Comparison of ENCODE assay signal across 29 mouse cellular contexts in genomic region chr2:92945125-92945746, GRCm38 (mm10). TPM values are rescaled to one million over a fixed set of nuclear protein-coding genes. Genes with fewer than 3 reads are reported as not detected.
DNase-seq lines count a peak whose midpoint lies in the region; ATAC-seq and TF ChIP-seq lines count a peak whose summit lies in the region.
"Had no signal": no experiment of that assay in that cellular context is flagged by ENCODE, and none has a peak within 500 bp of the region (broad histone marks: within the 10 kb centered on the region; RNA-seq: fewer than 3 reads in every experiment).

No protein-coding gene starts in this region.

- intact Hi-C loops in heart, adult 2 months (cut with DNase I) = no loop called here

- no peak overlapping the region for H3K9ac ChIP-seq in forebrain, embryonic 13.5 days
- no peak overlapping the region for H3K9ac ChIP-seq in heart, adult 2 months (ENCODE audit: low read depth, low read length)
- H3K9ac ChIP-seq: embryonic facial prominence, embryonic 12.5 days; heart, embryonic 12.5 days; hindbrain, embryonic 13.5 days; limb, embryonic 13.5 days; lung, embryonic 15.5 days; neural tube, embryonic 13.5 days had no signal

- peak; percentile 23 for DNase-seq in adrenal gland, adult 2 months
- DNase-seq in adrenal gland, postnatal 4 days (ENCODE audit: low spot score in 2 of 2) = no peak
- peak; percentile 14 for DNase-seq in thymus, postnatal 0 days (ENCODE audit: low spot score)
- no peak for DNase-seq in thymus, postnatal 25 days
- DNase-seq in NIH3T3 (ENCODE audit: low read depth) = peak; percentile 7
- DNase-seq in heart, adult 2 months = no peak
- DNase-seq: cerebellum, adult 8-10 months; embryo, embryonic 11 days; gastrocnemius, adult 2 months; gastrocnemius, postnatal 36 days; heart, adult 18-20 months; heart, postnatal 4 days; kidney, adult 9 months; kidney, postnatal 10 days; layer of hippocampus, postnatal 36 days had no signal

- WGBS in forebrain, embryonic 13.5 days = 93% methylated on average over 11 of the region's 11 CpGs
- WGBS in heart, adult 2 months = 90% methylated on average over 11 of the region's 11 CpGs

- ATAC-seq in forebrain, embryonic 13.5 days = no peak
- ATAC-seq: forebrain, embryonic 16.5 days; intestine, postnatal 0 days; Patski had no signal

- H3K36me3 ChIP-seq in forebrain, embryonic 13.5 days (ENCODE audit: poor library complexity, severe bottlenecking) = no peaks in the 10 kb centered on the region
- H3K36me3 ChIP-seq in heart, adult 2 months (ENCODE audit: control insufficient read depth, insufficient read depth, low read length) = no peaks in the 10 kb centered on the region
- H3K36me3 ChIP-seq: embryonic facial prominence, embryonic 12.5 days; G1E; heart, embryonic 12.5 days; limb, embryonic 13.5 days; lung, embryonic 15.5 days; midbrain, embryonic 10.5 days; neural tube, embryonic 13.5 days had no signal

- TF ChIP-seq EP300 in heart, adult 2 months (IDR thresholded peaks at IDR 0.05; ENCODE audit: insufficient read depth, low read depth, low read length) = no peak

- H3K27me3 ChIP-seq in forebrain, embryonic 13.5 days = no peaks in the 10 kb centered on the region
- H3K27me3 ChIP-seq in heart, adult 2 months (ENCODE audit: control insufficient read depth, insufficient read depth, low read length) = no peaks in the 10 kb centered on the region
- H3K27me3 ChIP-seq: embryonic facial prominence, embryonic 12.5 days; lung, embryonic 15.5 days; Patski had no signal

- no peak for TF ChIP-seq POLR2A in heart, adult 2 months (IDR thresholded peaks at IDR 0.05; ENCODE audit: insufficient read depth, low read depth, low read length)

- TF ChIP-seq CTCF in heart, adult 2 months (IDR thresholded peaks at IDR 0.05) = no peak

- no peak overlapping the region for H3K4me2 ChIP-seq in forebrain, embryonic 13.5 days
- H3K4me2 ChIP-seq: embryonic facial prominence, embryonic 12.5 days; heart, embryonic 12.5 days; hindbrain, embryonic 13.5 days; limb, embryonic 13.5 days; liver, embryonic 11.5 days; lung, embryonic 15.5 days; neural tube, embryonic 13.5 days had no signal

- H3K79me2 ChIP-seq in heart, adult 2 months (replicated peaks; ENCODE audit: control insufficient read depth, insufficient read depth, low read length) = no peaks in the 10 kb centered on the region

- H3K4me1 ChIP-seq in forebrain, embryonic 13.5 days = peaks cover 11% of the 10 kb centered on the region
- H3K4me1 ChIP-seq in heart, adult 2 months (ENCODE audit: control insufficient read depth, insufficient read depth, low read length) = no peaks in the 10 kb centered on the region

- H3K4me3 ChIP-seq in forebrain, embryonic 13.5 days = no peak overlapping the region
- no peak overlapping the region for H3K4me3 ChIP-seq in heart, adult 2 months
- H3K4me3 ChIP-seq: embryonic facial prominence, embryonic 12.5 days; gastrocnemius, adult 2 months; heart, embryonic 12.5 days; hindbrain, embryonic 13.5 days; limb, embryonic 13.5 days; lung, embryonic 15.5 days; midbrain, embryonic 10.5 days; neural tube, embryonic 13.5 days had no signal

- no peaks in the 10 kb centered on the region for H3K9me3 ChIP-seq in forebrain, embryonic 13.5 days (replicated peaks)
- H3K9me3 ChIP-seq: embryonic facial prominence, embryonic 12.5 days; G1E; heart, embryonic 12.5 days; hindbrain, embryonic 13.5 days; limb, embryonic 13.5 days; lung, embryonic 15.5 days; midbrain, embryonic 10.5 days; neural tube, embryonic 13.5 days had no signal

- no peak overlapping the region for H3K27ac ChIP-seq in forebrain, embryonic 13.5 days
- H3K27ac ChIP-seq in heart, adult 2 months = no peak overlapping the region
- H3K27ac ChIP-seq: embryonic facial prominence, embryonic 12.5 days; gastrocnemius, adult 2 months; hindbrain, embryonic 13.5 days; limb, embryonic 13.5 days; lung, embryonic 15.5 days; neural tube, embryonic 13.5 days had no signal

RNA-seq across cellular contexts. Expression of gene Syt13, which starts 30.3 kb away (rescaled TPM):
- 1 to 10 TPM in 1 of 2 experiments, under 1 TPM in 1; 0.89 to 1.6 TPM for total RNA-seq in adrenal gland, adult 2 months (2021)
- polyA plus RNA-seq in adrenal gland, adult 2 months (2012; rRNA removed) = 0.15 and 0.30 TPM in 2 replicates
- total RNA-seq in adrenal gland, postnatal 4 days (2021) = 1 to 10 TPM; 1.1 to 3.9 TPM
- polyA plus RNA-seq in thymus, postnatal 0 days (2015; fragmentation: Nextera tagmentation; extraction: Ambion mirVana) = 22.7 and 28.2 TPM in 2 replicates
- 18.5 and 37.1 TPM in 2 replicates for polyA plus RNA-seq in forebrain, embryonic 13.5 days (2015; fragmentation: Nextera tagmentation; extraction: Ambion mirVana)
- total RNA-seq in heart, adult 2 months (2021) = under 1 TPM; 0.36 to 0.47 TPM
- 0.10 TPM in 1 of 2 replicates, not detected in the other for polyA plus RNA-seq in heart, adult 2 months (2012; rRNA removed)
- total RNA-seq: megakaryocyte progenitor cell, adult 5-6 weeks had no signal
- polyA plus RNA-seq: G1E had no signal

Comparison
In these comparisons a context has a peak if more than half of its experiments do, and no peak if none do; other contexts are left out.
1. DNase-seq: peak in adrenal gland, adult 2 months (single experiment), thymus, postnatal 0 days (single experiment) and NIH3T3 (single experiment); none in adrenal gland, postnatal 4 days (0 of 2), thymus, postnatal 25 days (single experiment) and heart, adult 2 months (0 of 2).
2. RNA of gene Syt13, which starts 30.3 kb away (polyA plus RNA-seq): 18.5 to 37.1 TPM in forebrain, embryonic 13.5 days and 22.7 to 28.2 TPM in thymus, postnatal 0 days; 0.15 to 0.30 TPM in adrenal gland, adult 2 months and 0.10 TPM in heart, adult 2 months; every median in the first group is over 10 times any median in the second.